Mouse (Mus musculus): ENCODE data around the gene Hmbs.
"Not testable (repeated sequence)": the region's sequence is repeated elsewhere in the genome, so short reads cannot be mapped to it uniquely, and the experiment has no call there.

The Hmbs gene

DNA sequence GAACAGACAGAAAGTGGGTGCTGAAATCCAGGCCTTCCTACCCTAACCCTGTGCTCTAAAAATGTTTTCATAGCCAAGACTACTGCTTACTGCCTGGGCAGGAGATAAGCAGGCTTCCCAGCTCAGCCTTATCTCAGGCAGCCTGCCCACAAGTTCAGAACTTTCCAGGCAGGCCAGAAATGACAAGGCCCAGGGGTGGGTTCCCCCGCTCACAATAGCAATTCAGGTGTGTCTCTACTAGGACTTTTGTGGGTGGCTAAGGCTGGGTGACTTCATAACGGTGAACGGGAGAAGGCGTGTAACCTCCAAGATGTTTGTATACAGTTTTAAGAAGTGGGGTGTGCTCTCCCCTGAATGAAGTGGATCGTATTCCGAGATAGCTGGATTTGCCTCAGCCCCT lies 738 bp downstream of the Hmbs start:
- no peak for DNase-seq

DNA sequence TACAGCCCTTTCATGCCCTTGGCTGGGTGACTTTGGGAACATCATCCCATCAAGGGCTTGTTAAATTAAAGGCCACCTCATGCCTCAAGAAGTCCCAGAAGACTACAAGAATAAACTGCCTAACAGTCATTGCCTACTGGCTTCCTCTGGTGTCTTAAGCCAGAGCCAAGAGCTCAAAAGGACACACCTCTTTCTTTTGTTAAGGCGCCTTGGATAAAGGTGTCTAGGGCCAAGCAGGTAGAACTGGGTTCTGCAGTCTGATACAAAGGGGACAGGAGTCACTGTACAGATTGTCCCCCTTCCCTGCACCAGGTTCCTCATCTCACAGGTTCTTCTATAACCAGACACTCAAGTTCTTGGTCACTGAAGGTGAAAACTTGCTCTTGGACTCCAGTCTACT lies 1.4 kb downstream of the Hmbs start:
- no peak for DNase-seq

DNA sequence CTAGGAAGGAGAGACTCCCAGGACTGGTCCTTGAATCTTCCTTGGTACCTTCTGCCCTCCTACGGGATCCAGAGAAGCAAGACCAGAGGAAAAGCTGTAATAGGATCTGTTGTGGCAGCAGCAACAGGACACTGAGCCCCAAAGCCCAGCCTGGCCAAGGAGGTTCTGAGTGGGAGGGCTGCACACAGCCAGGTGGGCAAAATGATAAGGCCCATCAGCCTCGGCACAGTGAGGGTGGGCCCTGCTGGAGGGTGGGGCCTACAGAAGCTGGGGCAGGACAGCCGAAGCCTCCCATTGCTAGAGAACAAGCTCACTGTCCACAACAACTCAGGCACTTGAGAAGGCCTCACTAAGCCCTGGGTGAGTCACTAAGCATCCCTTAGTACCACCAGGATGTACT lies 1.9 kb downstream of the Hmbs start:
- DNase-seq: no peak

DNA sequence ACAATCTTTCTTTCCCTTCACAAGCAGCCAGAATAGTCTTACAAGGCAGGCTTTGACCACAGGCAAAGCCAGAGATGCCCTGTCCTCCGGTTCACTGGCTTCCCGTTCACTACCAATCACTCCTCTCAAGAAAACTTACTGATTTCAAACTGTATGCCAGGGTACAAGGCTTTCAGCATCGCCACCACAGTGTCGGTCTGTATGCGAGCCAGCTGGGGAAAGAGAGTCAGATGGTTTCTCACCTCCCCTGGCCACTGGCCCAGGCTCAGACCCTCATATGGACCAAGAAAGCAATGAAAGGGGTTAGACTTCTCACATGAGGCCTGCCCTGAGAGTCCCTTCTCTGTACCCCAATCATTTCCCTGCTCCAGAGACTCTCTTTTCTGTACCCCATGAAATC lies 2.5 kb downstream of the Hmbs start:
- DNase-seq: no peak

DNA sequence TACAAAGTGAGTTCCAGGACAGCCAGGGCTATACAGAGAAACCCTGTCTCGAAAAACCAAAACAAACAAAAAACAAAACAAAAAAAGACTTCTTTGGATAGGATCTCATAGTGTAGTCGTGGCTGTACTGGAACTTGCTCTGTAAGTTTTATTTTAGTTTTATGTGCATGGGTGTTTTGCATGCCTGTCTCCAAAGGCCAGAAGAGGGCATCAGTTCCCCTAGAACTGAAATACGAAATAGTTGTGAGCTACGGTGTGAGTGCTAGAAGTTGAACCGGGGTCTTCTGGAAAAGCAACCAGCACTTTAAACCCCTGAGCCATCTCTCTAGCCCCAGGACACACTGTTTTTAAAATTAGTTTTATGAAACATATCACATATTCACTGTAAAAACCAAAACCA lies 5.5 kb downstream of the Hmbs start:
- no peak for DNase-seq

DNA sequence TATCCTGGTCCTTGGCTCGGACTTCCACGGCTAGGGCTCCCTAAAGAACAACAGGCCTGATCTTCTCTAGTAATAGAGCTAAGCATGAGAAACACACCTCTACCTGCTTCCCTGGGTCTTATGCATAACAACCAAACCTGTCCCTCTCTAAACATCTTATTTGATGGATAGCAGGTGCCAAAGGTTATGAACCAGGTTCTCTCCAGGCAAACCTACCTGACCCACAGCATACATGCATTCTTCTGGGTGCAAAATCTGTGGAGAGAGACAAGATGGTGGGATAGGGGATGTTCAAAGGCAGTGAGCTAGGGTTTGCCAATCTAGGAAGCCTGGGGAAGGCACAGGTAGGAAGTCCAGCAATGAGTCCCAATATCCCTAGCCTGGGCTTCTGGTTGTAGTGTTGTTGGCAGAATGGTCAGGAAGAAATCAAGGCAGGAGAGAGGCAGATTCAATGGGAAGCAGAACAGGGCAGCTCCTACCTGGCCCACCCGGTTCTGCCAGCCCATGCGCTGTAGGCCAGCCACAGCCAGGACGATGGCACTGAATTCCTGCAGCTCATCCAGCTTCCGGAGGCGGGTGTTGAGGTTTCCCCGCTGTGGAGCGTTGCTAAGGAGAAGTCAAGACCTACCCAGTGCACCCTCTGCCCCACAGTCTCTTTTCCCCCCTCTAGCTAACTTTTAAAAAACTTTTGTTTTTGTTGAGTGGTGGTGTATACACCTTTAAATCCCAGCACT lies 6.4 kb downstream of the Hmbs start:
- no peak for DNase-seq

DNA sequence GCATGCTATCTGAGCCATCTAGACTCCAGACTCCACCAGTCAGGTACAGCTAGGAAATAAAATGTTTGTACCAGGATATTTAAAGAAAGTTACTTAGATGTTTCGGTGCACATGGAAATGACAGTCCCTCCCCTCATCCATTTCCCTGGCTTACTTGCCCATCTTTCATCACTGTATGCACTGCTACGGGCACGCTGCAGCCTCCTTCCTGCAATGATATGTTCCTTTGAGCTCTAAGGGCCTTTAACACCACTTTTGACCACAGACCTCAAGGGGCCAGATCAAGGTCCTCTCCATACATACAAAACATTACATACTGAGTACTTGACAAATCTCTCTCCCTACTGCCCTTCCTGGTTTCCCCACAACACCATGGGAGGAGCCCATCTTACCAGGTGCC lies 7.1 kb downstream of the Hmbs start:
- DNase-seq: no peak

DNA sequence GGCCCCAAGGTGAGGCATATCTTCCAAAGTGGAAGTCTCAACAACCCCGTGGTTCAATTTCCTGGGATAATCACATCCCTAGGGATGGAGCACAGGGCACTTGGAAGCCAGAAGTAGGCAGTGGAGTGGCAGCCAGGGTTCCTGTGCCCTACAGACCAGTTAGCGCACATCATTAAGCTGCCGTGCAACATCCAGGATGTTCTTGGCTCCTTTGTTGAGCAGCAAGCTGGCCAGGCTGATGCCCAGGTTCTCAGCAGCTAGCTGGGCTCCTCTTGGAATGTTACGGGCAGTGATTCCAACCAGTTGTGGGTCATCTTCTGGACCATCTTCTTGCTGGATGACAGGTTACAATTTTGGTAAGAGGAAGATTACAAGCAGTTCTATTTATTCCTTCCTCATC lies 7.5 kb downstream of the Hmbs start:
- not testable (repeated sequence) for DNase-seq

DNA sequence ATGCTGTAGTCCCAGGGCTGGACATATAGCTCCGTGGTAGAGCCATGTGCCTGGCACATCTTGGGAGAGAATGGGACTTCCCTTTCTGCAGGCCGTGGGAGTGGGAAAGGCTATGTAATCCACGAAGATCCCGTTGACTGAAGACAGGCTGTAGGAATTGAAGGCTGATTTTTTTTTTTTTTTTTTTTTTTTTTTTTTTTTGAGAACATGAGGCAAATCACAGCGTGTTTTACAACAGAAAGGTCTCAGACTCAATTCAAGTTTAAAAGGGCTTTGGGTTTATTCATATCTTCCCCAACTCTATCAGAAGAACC lies 8.0 kb downstream of the Hmbs start:
- no peak for DNase-seq

DNA sequence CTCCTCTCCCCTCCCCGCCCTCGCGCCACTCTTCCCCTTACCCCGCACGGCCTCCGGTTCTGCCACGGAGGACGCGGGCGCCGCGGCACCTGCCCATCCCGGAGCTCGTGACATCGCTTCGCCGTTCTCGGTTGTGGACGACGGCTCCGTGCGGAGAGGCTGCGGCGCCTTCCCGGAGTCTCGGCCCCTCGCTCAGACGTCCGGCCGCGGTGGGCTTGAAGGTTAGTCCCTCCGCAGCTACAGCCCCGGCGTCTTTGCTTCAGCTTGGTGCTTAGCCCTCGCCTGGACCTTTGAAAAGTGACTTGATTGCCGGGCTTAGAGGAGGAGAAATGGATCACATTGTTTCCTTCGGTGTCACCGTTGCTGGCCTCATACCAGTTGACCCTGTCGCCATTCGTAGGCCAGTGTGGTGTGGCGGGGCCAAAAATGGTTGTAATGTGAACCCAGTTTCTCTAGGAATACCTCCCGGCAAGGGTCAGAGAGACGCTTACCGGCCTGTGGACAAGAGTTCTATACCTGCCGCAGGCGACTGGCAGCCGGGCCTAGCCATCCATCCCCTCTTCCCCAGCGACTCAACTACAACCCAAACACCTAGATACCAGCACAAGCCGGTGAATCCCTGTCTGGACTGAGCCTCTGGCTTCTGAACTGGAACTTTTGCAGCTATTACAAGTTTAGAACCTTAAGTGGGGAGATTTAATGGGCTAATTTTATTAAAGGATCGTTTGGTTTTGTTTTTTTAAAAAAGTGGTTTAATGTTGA lies 8.5 kb downstream of the Hmbs start:
- DNase-seq: peak; percentile 53

DNA sequence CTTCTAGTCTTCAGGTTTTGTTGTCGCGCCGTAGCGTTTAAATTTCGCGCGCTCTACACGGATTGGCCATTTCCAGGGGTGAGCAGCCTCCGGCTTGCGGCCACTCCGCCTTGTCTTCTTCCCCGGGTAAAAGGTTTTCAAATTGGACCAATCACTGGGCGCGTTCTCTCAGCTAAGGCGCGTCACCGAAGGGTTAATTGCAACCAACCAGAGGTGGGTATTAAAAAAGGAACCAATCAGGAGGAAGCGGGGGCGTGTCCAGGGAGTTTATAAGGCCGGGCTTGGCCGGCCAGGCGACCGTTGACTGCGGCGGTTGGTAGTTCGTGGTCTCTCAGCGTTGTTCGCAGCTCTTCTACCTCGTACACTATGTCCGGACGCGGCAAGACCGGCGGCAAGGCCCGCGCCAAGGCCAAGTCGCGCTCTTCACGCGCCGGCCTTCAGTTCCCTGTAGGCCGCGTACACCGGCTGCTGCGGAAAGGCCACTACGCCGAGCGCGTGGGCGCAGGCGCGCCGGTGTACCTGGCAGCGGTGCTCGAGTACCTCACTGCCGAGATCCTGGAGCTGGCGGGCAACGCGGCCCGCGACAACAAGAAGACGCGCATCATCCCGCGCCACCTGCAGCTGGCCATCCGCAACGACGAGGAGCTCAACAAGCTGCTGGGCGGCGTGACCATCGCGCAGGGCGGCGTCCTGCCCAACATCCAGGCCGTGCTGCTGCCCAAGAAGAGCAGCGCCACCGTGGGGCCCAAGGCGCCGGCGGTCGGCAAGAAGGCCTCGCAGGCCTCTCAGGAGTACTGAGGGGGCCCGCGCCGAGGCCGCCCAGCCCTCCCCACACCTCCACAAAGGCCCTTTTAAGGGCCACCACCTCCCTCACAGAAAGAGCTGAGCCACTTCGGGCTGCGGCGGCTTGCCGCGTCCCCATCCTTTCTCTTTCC lies 9.4 kb downstream of the Hmbs start, which contains the start of gene H2afx:
Gene H2afx (plus strand): TSS at position 299 of the 935 bp plus-strand sequence.
- peak; percentile 100 for DNase-seq

DNA sequence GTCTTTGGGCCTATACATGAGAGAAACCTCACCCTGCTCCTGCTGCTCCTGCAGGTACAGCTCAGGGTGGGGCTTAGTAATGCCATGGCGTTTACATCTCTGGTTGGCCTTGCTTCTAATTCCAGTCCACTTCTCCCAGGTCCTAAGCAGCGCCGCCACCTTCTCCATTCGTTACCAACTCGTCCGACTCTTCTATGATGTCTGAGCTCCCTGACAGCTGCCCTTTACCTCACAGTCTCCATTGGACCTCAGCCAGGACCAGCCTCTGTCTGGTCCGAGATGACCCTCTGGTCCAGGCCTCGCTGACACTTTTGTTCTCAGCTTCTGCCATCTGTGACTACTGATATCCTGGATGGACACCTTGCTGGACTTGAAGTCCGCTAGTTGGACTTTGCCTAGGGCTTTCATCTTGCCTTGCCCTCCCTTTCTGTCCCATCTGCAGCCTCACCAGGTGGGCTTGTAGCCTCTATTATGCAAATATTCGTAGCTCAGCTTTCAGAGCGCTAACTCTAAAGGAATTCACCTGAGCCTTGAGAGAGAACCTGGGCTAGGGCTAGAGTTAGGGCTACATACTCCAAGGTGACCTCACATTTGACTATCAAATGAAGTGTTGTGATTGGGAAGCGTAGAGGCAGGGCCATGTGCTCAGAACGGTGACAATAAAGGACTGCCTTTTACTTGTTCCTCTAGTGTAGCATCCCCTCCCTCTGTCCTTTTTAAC lies 10.9 kb downstream of the Hmbs start:
- peak; percentile 65 for DNase-seq

DNA sequence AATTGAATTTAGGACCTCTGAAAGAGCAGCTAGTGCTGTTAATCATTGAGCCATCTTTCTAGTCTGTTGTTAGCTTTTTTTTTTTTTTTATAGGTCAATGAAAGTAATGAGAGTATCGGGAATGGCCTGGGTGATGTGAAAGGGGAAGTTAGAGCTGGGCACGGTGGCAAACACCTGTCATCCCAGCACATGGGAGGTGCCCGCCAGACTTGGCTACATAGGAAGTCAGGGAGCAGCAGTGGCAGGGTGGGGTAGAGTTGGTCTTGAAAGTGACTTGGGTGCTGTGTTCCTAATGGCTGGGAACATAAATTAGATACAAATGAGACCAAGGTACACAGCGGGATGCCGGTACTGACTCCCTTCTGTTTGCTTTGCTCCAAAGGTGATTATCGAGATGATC lies 13.3 kb downstream of the Hmbs start:
- DNase-seq: no peak

DNA sequence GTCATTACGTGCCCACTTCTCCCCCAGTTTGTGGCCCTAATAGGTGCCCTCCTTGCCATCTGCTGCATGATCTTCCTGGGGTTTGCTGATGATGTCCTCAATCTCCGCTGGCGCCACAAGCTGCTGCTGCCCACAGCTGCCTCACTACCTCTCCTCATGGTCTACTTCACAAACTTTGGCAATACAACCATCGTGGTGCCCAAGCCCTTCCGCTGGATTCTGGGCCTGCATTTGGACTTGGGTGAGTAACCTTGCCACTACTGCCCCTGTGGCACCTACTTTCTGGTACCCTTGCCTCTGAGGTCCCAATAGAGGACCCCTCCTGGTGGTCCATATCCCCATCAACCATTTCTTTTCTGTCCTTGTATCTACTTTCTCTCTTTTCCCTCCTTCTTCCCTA lies 16.1 kb downstream of the Hmbs start:
- no peak for DNase-seq

DNA sequence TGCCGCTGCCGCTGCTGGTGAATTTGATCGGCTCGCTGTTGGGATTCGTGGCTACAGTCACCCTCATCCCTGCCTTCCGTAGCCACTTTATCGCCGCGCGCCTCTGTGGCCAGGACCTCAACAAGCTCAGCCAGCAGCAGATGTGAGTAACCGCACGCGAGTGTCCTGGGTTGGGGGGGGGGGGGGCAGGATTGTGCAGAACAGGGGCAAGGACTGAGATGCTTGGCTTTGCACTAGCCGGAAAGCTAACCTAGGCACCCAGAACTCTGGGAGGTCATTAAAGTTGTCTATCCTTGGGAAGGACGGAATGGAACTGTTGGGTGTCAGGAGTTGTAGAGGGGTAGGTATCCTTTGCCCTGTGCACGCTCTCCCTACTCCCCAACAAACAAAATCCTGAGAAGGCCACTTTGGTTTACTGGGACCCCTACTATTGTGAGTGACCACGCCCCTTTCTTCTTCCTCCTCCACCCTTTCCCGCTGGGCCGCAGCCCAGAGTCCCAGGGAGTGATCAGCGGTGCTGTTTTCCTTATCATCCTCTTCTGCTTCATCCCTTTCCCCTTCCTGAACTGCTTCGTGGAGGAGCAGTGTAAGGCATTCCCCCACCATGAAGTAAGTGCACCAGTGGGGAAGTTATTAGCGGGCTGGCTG lies 16.8 kb downstream of the Hmbs start:
- no peak for DNase-seq

DNA sequence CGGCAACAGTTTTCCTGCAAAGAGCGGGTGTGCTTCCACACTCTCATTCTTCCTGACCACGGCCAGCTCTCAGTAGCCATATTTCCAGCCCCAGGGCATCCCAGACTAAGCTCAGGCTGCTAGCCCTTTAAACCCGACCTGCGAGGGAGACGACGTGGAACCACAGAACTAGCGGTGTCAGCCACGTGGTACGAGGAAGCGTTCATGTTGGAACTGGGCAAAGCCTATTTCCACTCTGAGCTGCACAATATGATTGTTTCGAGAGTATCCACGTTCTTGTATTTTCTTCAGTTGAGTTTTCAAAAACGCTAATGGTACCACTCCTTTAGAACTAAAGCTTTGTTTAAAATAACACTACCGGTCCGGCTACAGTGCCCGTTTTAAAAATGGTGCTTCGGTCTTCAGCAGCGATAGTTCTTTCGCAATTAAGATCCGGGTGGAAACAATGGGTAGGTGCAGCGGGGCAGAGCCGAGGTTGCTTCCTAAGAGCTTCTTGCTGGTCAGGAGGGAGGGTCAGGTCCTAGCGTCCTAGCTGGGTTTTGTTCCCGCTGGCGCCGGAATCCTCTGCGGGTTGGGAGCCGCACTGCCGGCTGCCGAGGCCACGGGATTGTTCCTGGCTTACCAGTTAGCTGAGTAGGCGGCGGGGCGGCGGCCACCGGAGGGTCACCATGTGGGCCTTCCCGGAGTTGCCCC lies 17.5 kb downstream of the Hmbs start:
- DNase-seq: peak; percentile 86

DNA sequence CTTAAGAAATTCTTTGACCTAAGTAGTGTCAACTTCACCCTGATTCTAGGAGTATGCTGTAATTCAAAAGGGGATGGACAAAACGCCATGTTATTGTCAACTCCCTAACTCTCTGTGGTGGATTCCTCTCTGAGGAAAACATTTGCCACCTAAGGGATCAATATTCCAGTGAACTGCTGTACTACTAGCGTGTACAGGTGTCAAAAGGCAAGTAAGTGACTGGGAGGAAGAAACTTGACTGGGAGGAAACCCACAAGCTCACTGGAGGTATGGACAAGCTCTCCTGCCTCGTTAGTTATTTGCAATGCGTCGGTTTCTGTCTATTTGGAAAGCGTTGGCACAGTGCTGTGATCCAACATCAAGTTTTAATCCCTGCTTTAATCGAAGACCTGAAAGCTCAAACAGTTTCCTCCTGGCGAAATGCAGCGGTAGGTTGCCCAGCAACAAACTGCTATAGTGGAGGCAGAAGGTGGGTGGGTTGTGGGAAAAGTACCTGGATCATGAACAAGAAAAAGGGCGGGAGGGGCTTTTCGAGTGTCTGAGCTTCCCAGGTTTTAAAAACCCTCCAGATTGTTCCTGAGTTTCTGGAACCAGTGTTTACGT lies 18.2 kb downstream of the Hmbs start, which contains the start of gene Dpagt1:
Gene Dpagt1 (plus strand): TSS at position 252 of the 603 bp plus-strand sequence.
- no peak for DNase-seq

DNA sequence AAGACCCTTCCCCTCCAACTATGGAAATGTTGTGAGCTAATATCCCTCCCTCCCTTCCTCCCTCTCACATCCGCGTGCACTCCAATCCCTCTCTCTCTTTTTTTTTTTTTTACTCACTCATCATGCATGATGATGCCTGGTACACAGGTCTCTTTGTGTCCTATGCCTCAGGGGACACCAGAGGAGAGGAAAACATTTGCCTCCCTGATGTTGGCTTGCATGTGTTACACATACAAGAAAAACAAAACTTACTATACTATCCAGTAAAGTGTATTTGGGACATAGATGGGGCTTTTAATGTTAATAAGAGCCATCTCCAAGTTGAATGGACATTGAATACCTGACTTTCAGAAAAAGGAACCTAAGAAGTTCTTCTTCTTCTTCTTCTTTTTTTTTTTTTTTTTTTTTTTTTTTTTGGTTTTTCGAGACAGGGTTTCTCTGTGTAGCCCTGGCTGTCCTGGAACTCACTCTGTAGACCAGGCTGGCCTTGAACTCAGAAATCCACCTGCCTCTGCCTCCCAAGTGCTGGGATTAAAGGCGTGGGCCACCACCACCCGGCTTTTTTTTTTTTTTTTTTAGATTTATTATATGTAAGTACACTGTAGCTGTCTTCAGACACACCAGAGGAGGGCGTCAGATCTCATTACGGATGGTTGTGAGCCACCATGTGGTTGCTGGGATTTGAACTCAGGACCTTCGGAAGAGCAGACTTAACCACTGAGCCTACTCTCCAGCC lies 18.8 kb downstream of the Hmbs start:
- DNase-seq: not testable (repeated sequence)

DNA sequence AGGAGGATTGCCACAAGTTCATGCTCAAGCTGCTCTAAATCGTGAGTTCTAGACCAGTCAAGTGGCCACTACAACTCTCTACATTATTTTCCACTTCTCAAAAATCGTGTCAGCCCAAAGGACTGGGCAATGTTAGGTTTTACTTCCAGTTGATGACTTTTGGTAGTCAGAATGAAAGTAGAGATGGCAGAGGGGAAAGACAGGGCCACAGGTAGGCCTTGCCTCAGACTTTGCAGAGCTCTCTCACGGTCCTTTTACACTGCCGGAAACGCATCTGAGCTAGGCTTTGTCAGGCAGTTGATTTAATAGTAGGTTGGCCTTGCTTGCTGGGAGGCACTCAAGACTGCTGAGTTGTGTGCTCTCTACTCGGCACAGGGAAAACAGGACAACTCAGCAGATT lies 19.9 kb downstream of the Hmbs start:
- DNase-seq: no peak

DNA sequence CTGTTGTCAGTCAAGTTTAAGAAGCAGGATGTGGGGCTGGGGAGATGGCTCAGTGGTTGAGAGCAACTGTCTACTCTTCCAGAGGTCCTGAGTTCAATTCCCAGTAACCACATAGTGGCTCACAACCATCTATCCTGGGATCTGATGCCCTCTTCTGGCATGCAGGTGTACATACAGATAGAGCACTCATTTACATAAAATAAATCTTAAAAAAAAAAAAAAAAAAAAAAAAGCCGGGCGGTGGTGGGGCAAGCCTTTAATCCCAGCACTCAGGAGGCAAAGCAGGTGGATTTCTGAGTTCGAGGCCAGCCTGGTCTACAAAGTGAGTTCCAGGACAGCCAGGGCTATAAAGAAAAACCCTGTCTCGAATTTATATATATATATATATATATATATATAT lies 20.4 kb downstream of the Hmbs start:
- not testable (repeated sequence) for DNase-seq

DNA sequence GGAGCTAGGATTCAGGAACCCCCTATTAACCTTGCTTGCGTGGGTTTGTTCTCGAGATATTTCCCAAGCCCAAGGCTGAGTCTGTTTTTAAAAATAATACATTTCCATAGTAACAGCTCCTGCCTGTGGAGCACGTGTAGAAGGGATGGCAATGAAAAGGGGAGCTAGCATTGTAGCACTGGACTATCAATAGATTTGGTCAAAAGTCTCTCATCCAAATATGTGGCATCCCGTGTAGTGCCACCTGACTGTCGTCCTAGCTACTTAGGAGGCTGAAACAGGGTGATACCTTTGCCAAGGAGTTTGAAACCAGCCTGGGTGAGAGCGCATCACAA lies 23.3 kb downstream of the Hmbs start:
- no peak for DNase-seq
